Mouse (Mus musculus): ENCODE results near the gene Zmynd12.
A peak's percentile ranks its signal among the peaks of the same experiment; 100 is the strongest.

Zmynd12 gene

DNA sequence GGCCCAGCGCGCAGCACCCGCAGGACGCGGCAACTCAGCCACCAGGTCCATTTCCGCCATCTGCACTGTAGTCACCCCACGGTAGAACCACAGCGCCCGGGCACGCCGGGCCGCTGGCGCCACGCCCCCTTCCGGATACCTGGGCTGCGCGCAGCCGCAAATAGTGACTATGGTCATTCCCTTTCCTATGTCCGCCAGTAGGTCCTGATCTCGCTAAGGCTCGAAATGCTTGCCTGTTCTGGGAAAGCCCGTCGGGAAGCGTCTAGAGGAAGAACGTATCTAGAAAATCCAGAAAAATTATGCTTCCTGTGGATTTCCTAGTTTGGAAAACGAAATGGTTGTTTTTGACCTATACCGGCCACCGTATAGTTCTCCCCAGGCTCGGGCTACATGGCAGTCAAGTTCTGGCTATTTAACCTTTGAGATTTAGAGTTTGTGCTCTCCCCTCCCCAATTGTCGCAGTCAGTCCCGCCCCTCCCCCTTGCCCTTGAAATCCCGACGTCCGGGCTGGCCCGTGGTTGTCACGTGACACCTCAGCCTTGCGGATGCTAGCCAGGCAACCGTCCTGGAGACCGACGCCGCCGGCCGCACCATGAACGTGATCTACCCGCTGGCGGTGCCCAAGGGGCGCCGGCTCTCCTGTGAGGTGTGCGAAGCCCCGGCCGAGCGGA lies at the start of gene Zmynd12, which contains the start of gene Ppcs:
Gene Zmynd12 (plus strand): TSS at position 521 of the 671 bp plus-strand sequence.
Gene Ppcs (minus strand): TSS at position 127 of the 671 bp plus-strand sequence.
- DNase-seq (ENCODE audit: extremely low spot score), result peak; percentile 91

- no peak for DNase-seq (ENCODE audit: extremely low spot score)
Observed at GRCm38 (mm10) chr4:119381471-119382190, 41.0 kb upstream of the Zmynd12 start.

- no peak for DNase-seq (ENCODE audit: extremely low spot score)
Observed at GRCm38 (mm10) chr4:119389184-119389583, 33.4 kb upstream of the Zmynd12 start.

DNA sequence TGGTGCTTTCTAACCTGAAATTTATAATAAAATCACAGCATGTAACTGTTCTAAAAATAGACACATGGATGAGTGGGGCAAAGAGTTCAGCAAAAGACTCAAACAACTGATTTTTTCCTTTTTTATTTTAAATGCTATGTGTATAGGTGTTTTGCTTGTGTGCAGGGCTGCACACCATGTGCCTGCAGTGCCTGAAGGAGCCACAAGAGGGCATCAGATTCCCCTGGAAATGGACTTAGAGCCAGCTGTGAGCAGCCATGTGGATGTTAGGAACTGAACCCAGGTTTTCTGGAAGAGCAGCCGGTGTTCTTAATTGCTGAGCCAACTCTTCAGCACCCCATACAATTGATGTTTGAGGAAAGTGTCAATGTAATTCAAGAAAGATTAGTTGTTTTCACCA lies 32.2 kb upstream of the Zmynd12 start:
- DNase-seq (ENCODE audit: extremely low spot score), result peak; percentile 19

DNA sequence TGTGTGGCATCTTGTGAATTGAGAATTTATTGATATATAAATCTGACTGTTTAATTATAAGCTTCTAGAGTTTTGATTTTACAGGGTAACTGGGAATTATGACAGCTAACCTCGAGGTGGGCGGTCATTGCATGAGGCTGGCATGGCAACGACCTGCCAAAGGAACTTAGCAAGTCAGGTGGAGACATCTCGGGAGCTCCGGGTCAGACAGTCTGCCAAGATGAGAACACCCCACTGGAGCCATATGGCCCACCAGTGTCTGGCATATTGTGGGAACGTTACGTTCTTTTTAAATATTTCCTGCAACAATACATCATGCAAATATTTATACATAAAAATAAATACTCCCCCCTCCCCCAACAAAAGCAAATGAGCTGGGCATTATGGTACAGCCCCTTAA lies 23.9 kb upstream of the Zmynd12 start:
- DNase-seq (ENCODE audit: extremely low spot score), result no peak

DNA sequence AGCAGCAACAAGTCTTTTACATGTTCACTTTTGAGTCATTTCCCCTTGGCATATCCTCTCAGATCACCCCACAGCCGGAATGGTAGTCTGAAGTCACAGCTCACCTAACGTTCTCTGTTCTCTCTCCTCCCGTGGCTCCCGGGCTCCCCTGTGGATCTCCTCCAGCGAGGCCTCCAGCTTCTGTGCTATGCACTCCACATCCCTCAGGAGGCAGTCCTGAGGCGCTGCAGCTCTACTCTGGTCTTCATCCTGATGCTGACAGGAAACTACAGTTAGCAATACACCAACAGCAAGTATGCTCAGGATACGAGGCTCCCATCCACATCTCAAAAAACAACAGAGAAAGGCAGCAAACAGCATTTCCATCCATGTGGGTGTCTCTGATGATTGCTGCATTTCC lies 21.7 kb upstream of the Zmynd12 start:
- no peak for DNase-seq (ENCODE audit: extremely low spot score)

- DNase-seq (ENCODE audit: extremely low spot score), result no peak
Observed at GRCm38 (mm10) chr4:119403431-119403830, 19.2 kb upstream of the Zmynd12 start.

DNA sequence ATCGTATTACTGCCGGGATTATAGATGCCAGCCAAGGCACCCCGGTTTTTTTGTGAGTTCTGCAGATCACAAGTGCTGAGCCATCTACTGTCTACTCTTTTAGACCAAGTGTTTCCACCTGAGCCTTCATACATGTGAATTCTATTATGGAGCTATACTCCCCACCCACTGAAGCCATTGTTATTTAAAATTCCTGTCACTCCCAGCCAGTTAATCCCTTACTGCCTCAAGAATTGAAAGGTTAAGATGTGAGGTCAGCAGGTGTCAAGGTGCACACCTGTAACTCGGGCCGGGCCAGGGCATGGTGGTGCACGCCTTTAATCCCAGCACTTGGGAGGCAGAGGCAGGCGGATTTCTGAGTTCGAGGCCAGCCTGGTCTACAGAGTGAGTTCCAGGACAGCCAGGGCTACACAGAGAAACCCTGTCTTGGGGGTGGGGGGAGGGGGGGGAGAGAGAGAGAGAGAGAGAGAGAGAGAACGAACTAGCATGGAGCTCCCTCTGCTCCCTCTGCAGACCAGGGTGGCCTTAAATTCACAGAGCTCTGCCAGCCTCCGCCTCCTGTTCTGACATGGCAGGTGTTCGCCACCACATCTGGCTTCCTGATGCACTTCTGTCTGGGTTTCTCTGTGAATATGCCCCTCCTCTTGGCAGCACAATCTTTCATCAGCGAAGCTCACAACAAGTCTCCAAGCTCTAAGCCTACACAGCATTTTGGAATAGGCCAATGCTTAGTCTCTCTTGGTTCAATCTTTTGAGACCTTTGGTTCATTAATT lies 10.6 kb upstream of the Zmynd12 start:
- no peak for DNase-seq (ENCODE audit: extremely low spot score)

DNA sequence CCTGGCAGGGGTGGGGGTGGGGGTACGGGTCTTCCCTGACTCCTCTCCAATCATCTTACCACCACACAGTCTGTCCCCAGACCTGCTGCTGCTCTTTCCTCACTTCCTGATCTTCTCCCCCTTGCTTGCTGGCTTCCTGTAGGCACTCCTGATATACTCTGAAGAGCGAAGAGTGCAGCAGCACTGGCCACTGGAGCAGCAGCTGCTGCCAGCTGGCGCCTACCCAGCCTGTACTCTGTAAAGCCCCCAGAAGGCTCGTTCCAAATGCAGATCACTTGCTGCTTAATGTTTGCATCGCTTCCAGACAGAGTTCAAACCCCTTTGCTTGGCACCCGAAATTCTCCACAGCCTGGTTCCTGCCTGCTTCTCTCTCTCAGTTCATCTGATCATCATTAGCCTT lies 9.8 kb upstream of the Zmynd12 start:
- no peak for DNase-seq (ENCODE audit: extremely low spot score)

- DNase-seq (ENCODE audit: extremely low spot score), result peak; percentile 95
Observed at GRCm38 (mm10) chr4:119415072-119415753, 7.4 kb upstream of the Zmynd12 start, which contains the start of gene Ccdc30. Gene Ccdc30, minus strand, starts transcription at chr4:119415521.

- no peak for DNase-seq (ENCODE audit: extremely low spot score)
Observed at GRCm38 (mm10) chr4:119417270-119417669, 5.3 kb upstream of the Zmynd12 start.

GRCm38 (mm10) chr4:119417894-119418293 lies 4.7 kb upstream of the Zmynd12 start:
- DNase-seq (ENCODE audit: extremely low spot score), result no peak

- DNase-seq (ENCODE audit: extremely low spot score), result no peak
Observed at GRCm38 (mm10) chr4:119421191-119421590, 1.4 kb upstream of the Zmynd12 start.

DNA sequence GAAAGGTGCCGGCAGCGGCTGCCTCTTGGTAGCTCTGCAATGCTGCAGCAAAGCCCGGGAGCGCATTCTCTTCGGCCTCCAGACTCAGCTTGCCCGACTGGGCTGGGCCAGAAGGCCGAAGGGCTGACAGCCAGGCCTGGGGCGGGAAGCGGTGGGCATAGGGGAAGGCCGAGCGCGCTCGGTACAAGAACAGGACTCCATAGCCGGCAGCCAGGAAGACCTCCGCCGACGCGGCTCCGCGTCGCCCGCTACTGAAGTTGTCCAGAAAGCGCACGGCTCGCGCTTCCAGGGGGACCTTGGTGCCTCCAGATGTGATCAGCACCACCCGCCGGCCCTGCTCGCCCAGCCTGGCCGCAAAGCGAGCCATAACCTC lies 707 bp upstream of the Zmynd12 start:
- no peak for DNase-seq (ENCODE audit: extremely low spot score)

- DNase-seq (ENCODE audit: extremely low spot score), result no peak
Observed at GRCm38 (mm10) chr4:119425077-119425476, 2.5 kb downstream of the Zmynd12 start.

DNA sequence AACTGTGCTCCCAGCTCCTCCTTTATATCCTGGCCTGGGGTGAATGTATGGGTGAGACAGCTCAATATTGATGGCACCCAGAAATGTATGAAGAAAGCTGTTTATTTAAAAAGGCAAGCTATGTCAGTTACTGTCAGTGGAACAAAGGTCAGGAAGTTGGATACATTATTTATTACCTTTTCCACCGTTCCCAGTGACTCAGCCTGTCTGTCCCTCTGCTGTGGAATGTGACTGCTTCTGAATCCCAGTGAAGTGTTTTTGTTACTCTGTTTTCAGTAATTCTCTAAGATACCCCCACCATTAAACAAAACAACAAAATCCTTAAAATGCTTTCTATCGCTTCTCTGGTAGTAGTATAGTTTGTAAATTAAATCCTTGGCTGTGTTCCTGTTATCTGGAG lies 3.0 kb downstream of the Zmynd12 start:
- no peak for DNase-seq (ENCODE audit: extremely low spot score)

- DNase-seq (ENCODE audit: extremely low spot score), result no peak
Observed at GRCm38 (mm10) chr4:119427680-119428079, 5.1 kb downstream of the Zmynd12 start.

- DNase-seq (ENCODE audit: extremely low spot score), result peak; percentile 31
Observed at GRCm38 (mm10) chr4:119430678-119431077, 8.1 kb downstream of the Zmynd12 start.

GRCm38 (mm10) chr4:119437936-119438335 lies 15.3 kb downstream of the Zmynd12 start:
- no peak for DNase-seq (ENCODE audit: extremely low spot score)

GRCm38 (mm10) chr4:119441836-119442235 lies 19.2 kb downstream of the Zmynd12 start:
- DNase-seq (ENCODE audit: extremely low spot score), result no peak

GRCm38 (mm10) chr4:119442539-119442938 lies 19.9 kb downstream of the Zmynd12 start:
- no peak for DNase-seq (ENCODE audit: extremely low spot score)

DNA sequence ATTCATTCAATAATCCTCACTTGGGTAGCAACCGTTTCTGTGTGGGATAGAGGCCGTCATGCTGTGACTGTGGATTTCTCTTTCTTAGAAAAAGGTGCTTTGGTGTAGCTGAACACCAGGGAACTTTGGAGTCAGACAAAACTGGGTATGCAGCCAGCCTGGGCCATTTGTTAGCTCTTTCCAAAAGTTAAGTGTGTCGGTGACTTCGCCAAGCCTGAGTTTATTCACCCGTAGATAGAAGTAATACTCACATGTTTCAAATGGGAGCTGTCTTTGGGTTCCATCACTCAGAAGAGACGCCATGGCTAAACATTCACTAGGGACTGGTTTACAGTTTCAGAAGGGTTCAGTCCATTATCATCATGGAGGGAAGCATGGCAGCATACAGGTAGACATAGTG lies 24.6 kb downstream of the Zmynd12 start:
- no peak for DNase-seq (ENCODE audit: extremely low spot score)

All from embryo, embryonic 9.5 days (tissue).